Mouse (Mus musculus) thymus, postnatal 25 days (tissue): ENCODE measurements around the gene Gm17359.

ENCODE experiments used
- DNase-seq: peaks from one replicate; pipeline ENCODE4 v3.0.0; 2022

The Gm17359 gene

DNA sequence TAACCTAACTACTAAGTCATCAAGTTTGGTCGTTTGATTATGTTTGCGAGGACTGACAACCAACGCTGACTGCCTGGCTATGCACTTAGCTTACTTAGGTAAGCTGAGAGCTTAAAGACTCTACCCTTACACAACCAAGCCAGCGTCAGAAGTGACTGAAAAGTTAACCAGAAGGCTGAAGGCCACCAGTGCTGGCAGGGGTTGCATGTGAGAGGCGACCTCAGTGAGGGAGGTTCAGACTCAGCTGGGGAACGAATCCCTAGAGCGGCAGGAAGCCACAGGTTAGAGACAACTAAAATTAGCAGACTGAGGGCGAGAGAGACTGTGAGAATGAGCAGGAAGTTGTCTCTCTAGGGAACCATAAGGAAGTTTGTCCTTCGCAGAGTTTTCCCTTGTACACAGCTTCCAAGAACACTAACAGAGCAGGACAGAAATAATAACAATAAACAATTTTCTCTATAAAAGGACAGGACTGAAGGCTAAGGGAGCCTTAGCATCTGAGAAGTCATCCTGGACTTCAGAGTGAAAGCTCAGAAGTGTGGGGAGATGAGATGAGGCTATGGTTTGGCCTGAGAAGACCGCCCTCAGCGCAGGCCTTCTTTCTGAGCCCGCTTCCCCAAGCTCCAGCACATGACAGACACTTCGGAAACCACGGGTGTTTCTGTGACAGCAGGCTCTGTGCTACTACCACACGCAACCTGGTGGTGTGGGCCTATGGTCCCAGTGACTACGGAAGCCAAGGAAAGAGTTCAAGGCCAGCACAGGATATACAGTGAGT, 148.0 kb downstream of the Gm17359 start:
- DNase-seq = no peak

DNA sequence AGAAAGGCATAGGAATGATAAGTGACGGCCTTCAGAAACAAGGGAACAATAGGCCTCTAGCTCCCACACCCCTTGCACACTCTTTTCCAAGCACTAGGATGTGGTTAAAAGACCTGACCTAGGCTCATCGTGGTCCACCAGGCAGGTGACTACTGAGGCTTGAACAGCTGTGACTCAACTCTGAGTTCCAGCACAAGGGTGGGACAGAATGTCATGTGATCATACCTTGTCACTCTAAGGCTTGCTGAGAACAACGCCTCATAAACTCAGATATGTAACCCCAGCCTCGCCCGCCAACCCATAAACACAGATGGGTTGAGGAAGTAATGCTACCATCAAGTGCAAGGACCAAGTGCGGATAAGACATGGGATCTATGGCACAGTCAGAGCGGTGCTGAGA, 151.6 kb downstream of the Gm17359 start:
- DNase-seq = no peak

DNA sequence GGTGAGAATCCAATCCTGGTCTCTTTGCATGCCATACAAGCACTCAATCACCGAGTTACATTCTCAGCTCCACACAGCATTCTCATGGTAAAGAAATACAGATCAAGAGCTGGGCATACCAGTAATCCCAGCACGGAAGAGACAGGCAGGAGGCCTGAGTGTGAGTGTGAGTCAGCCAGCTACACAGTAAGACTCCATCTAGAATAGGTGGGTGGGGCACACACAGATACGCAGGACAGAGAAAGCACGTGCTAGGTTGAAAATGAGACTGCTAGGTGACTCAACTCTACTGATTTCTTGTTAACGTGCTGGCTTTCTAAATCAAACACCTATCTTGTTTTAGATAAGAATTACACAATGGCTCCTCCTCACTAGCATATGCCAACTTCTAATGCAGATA, 153.6 kb downstream of the Gm17359 start:
- no peak for DNase-seq

DNA sequence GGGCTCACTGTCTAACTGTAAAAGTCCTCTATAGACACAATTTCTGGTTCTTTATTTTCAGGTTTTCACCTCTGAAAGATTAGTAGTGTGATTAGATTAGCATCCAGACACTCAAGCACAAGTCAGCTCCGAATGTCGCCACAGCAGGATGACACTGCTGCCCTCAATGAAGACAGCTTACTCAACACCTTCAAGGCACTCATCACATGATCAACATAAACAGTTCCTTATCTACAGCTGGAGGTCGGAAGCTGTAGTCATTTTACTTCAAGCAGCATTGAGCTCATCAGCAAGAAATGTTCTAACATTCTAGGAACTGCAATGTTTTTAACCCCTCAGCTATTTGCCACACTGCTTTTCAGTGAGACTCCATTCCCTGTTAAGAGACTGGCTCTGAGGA, 155.2 kb downstream of the Gm17359 start:
- DNase-seq = no peak

DNA sequence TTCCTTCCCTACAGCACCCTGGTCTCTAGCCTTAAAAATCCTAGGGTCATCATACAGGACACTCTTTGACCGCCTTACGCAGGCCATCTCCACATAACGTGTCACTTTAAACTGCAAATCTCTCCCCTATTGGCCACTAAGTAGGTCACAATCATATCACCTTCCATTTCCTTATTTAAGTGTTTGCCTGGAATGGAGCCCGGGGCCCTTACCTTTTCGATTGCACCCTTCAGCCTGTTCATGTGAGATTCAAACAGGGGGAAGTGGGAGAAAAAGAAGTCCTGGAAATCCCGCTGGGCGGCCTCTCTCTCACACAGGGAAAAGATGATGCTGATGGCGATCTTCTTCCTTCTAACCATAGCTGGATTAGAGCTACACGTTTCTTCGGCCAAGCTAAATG, 156.6 kb downstream of the Gm17359 start:
- DNase-seq = no peak

DNA sequence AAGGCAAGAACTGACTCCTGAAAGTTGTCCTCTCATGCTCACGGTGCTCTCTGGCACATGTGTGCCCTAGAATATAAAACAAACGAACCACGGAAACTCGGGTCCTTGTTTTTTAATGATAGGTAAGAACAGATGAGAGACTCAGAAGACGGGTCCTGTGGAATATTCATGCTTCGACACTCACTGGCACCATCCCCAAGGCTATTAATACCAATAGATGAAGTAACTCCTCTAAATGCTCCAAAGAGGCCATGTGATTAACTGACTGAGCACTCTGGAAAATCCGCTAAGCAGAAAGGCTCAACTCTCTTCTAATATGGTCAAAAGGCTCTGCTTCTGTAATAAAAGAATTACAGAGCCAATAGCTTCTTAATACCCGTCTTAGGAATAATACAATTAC, 157.6 kb downstream of the Gm17359 start:
- no peak for DNase-seq

DNA sequence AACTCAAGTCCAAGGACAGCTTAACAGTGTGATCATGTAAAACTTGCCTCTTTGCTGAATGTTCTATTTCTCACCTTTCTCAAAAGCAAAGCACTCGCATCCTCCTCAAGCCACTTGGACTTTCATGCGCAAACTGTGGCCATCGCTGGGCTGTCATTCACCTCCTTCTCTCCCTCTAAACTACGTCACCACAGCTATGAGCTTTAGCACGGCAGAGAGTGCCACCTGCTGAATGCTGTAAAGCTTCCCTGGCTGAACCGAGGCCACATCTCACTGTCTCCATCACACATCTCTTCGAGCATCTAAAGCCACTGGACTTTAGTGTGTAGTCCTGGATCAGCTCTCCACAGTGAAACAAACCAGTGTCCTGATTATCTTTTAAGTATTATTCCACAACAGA, 158.7 kb downstream of the Gm17359 start:
- DNase-seq = no peak

DNA sequence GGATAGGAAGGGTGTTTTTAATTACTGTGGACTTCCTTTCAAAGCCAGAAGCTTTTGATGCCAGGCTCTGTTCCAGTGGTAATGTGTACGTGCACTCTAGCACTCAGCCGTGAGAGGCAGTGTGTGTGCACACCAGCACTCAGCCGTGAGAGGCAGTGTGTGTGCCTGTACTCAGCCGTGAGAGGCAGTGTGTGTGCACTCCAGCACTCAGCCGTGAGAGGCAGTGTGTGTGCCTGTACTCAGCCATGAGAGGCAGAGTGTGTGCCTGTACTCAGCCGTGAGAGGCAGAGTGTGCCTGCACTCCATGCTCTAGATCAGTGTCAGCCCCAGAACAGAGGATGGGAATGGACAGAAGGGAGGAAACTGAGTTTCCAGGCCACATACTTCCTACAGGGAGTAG, 160.2 kb downstream of the Gm17359 start:
- no peak for DNase-seq

DNA sequence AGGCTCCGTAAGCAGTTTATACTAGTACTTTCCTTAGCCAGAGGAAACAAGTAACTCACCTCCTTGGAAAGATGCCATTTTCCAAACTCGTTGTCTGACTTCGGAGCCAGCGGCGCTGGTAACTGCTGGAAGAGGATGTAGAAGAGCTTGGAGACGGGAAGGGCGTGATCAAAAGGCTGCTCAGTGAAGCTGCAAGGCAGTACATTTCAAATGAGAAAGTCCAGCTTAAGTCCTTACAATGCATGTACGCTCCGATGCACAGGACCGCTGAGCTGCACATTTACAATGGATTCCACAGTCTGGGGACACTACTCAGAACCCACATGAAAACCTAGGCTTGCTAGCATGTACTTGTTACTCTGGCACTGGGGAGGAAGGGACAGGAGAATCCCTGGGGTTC, 163.8 kb downstream of the Gm17359 start:
- DNase-seq = no peak

DNA sequence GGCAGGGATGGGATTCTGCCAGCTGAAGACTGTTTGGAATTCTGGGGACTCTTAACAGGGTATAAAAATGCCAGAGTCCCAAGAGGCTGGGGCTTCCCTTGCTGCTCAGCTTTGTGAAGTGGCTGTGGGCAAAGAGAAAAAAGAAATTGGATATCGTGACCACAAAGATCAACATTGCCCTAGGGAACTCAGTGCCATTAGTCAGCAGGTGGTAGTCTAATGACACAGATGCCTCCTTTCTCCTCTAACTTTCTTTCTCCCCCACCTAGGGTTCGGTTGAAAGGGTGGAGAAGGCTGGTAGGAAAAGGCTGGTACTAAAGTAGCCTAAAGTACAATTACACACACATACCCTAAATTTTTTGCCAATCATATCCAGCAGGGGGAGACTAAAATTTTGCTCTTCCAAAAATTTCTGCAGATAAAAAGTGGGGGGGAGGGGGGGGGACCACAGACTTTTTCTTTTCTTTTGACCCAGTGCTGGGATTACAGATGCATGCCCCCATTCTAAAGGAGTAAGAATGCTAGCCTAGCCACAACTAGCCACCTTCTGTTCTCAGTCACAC, 164.8 kb downstream of the Gm17359 start:
- no peak for DNase-seq
